Mouse (Mus musculus): Measurements from ENCODE around the gene Dio3.

DNA sequence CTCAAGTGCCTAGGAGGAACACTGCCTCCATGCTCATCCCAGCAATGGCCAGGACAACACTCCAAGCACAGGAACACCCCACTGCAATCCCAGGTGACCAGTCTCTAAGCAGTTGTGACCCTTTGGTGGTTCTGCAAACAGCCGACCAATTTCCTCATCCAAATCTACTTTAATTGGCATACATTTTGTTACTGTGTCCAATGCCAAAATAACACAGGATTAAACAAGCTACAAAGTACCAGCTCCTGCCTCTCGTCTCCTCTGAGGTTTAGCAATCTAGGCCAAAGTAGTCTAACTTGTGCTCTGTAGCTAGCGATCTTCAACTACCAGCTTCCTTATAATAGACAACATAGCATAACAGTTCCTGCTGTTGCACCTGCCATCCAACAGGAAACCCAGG lies 10.6 kb upstream of the Dio3 start:
- TF ChIP-seq GATA1 (IDR thresholded peaks at IDR 0.05; ENCODE audit: borderline replicate concordance, low read length): no peak
- TF ChIP-seq POLR2AphosphoS5 (IDR thresholded peaks at IDR 0.05; ENCODE audit: insufficient replicate concordance, low read depth, low read length): no peak
- TF ChIP-seq CTCF (IDR thresholded peaks at IDR 0.05; ENCODE audit: low read depth, low read length): no peak

All from G1E (cell line).